Mouse (Mus musculus): ENCODE data around the gene Sars. TPM values are rescaled to one million over a fixed set of nuclear protein-coding genes. Genes with fewer than 3 reads are reported as not detected.
A peak's percentile ranks its signal among the peaks of the same experiment; 100 is the strongest.

Gene Sars
- polyA plus RNA-seq, 1 experiment from 2014 or later = 99.5 TPM

DNA sequence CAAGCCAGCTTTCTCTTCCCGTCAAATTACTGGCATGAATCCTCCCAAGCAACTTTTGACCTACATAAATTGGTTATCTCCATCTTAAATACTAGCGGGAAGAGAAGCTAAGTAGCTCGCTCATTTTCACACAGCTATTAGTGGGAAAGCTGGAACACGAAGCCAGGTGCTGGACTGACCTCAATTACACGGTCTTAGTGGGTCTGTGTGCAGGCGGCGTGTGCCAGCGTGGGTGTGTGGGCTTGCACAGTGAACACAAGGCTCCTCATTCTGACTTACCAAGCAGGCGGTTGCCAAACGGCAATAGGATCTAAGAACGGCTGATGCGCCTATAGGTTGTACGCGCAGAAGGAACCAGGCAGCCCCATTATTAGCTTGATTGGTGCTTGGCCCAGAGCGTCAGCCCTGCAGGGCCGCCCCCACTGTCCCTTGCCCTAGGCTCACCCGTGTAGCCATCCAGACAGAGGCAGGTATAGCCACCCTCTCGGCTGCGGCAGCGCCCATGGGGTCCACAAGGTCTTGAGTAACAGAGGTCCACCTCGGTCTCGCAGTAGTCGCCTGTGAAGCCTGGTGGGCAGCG lies 38.6 kb downstream of the Sars start:
- Histone ChIP-seq H3K4me1 (replicated peaks; ENCODE audit: control insufficient read depth, insufficient read depth) (no peaks in the 10 kb centered on the region; the same call in 1 of the 2 replicates), H3K36me3 (ENCODE audit: control insufficient read depth, insufficient read depth, low read length) (no peaks in the 10 kb centered on the region; the same call in 1 of the 2 replicates), H3K27me3 (ENCODE audit: control insufficient read depth, insufficient read depth, low read length) (no peaks in the 10 kb centered on the region), H3K9ac (ENCODE audit: low read length) (no peak overlapping the region), H3K4me3 (ENCODE audit: low read depth, low read length) (no peak overlapping the region), H3K27ac (replicated peaks) (no peak overlapping the region), H3K4me2 (replicated peaks; ENCODE audit: low read depth) (no peak overlapping the region), H3K9me3 (ENCODE audit: control insufficient read depth, low read length) (no peaks in the 10 kb centered on the region)
- ATAC-seq (ENCODE audit: low FRiP score, low TSS enrichment) (no peak), DNase-seq (ENCODE audit: low spot score) (no peak)
- 88% methylated on average over 24 of the region's 24 CpGs for WGBS
- TF ChIP-seq CTCF (IDR thresholded peaks at IDR 0.05; ENCODE audit: low read depth) (no peak), EP300 (optimal IDR thresholded peaks at IDR 0.05) (no peak)

DNA sequence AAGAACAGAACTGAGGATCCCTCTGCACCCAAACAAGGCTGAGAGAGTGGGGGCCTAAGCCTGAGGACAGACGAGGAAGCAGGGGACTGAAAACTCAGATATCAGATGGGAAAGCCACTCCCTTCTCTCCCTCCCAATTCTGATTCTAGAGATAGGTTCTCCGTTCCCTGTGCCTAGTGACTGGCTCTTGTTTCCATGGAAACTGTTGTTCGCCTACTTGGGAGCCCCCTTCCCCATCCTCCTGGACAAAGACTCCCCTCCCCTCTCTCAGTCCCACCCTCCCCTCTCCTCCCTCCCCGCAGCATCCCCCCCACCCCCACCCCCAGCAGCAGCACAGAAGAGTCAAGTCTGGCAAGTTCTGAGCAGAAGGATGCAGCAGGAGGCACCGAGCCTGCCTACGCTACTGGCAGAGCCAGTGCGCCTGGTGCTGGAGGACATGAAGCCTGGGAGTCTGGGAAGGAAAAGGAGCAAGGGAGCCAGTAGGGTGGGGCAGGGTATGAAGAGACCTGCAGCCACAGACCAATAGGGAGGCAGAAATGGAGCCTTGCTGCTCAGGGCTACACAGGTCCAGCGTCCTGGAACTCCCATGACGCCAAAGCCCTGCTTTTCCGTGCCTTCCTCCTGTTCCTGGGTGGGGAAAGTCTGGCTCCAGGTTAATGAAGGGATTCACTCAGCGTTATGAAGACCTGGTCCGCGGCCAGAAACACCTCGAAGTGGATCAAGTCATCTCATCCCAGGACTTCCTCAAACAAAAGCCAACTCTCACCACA lies 39.3 kb downstream of the Sars start:
- H3K4me3 ChIP-seq (ENCODE audit: low read depth, low read length) = no peak overlapping the region
- H3K27ac ChIP-seq (replicated peaks) = no peak overlapping the region
- no peak for DNase-seq (ENCODE audit: low spot score)
- H3K9me3 ChIP-seq (ENCODE audit: control insufficient read depth, low read length) = no peaks in the 10 kb centered on the region
- H3K4me1 ChIP-seq (replicated peaks; ENCODE audit: control insufficient read depth, insufficient read depth) = no peaks in the 10 kb centered on the region; the same call in 1 of the 2 replicates
- WGBS = 55% methylated on average over 14 of the region's 14 CpGs
- no peak overlapping the region for H3K9ac ChIP-seq (ENCODE audit: low read length)
- ATAC-seq (ENCODE audit: low FRiP score, low TSS enrichment) = no peak
- no peaks in the 10 kb centered on the region; the same call in 1 of the 2 replicates for H3K36me3 ChIP-seq (ENCODE audit: control insufficient read depth, insufficient read depth, low read length)
- TF ChIP-seq CTCF (IDR thresholded peaks at IDR 0.05; ENCODE audit: low read depth) = no peak
- no peak for TF ChIP-seq EP300 (optimal IDR thresholded peaks at IDR 0.05)
- H3K4me2 ChIP-seq (replicated peaks; ENCODE audit: low read depth) = no peak overlapping the region
- H3K27me3 ChIP-seq (ENCODE audit: control insufficient read depth, insufficient read depth, low read length) = no peaks in the 10 kb centered on the region

DNA sequence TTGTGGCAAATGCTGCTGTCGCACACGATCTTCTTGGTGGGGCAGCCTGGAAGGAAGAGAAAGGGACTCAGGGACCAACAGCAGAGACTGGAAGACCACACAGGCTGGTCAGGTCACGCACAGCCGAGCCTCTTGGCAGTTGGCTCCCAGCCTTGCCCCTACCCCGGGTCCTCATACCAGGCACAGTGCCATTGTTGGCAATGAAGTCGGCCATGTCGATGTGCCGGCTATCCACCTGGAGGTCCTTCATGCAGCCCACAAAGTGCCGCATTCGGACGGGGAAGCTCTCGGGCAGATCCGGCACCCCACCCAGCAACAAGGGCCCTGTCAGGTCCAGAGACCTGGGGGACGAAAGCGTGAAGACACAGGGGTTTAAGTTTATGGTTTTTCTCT lies 42.5 kb downstream of the Sars start:
- no peak for ATAC-seq (ENCODE audit: low FRiP score, low TSS enrichment)
- peak overlapping the region; percentile 56 for H3K27ac ChIP-seq (replicated peaks)

DNA sequence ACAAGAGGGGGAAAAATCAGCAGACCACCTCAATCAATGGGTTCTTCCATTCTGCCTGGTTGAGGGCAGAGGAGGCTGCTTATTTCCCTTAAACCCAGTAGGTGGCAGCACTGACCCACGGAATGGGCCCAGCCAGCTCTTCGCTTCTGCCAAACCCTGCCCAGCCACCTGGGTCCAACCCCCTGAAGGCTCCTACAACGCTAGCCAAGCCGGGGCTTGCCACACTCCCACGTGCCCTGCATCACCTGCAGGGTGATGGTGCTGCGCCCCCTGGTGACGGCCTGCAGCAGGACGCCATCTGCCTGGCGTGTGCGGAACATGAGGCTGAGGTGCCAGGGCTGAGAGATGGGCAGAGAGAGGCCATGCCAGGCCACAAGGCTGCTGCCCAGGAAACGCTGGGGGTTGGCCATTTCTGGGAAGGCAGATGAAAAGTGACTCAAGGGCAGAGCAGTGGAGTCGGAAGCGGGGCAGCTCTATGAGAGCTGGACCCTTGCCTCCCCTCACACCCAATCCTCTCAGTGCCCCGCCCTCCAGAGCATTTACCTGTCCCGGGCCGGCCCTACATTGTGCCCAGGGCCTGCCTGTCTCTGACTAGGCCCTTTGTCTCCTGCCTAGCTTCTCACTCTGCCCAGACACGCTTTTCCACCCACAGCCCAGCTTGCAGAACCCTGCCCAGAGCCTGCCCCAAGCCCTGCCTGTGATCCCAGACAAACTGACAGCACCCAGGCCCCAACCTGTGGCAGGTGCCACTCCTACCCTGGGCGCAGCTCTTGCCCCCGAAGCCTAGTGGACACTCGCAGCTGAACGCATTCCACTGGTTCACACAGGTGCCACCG lies 43.1 kb downstream of the Sars start:
- no peaks in the 10 kb centered on the region; the same call in 1 of the 2 replicates for H3K36me3 ChIP-seq (ENCODE audit: control insufficient read depth, insufficient read depth, low read length)
- peak overlapping the region; percentile 36 for H3K4me2 ChIP-seq (replicated peaks; ENCODE audit: low read depth)
- ATAC-seq (ENCODE audit: low FRiP score, low TSS enrichment) = peak; percentile 94
- TF ChIP-seq EP300 (optimal IDR thresholded peaks at IDR 0.05) (no peak), CTCF (IDR thresholded peaks at IDR 0.05; ENCODE audit: low read depth) (peak; percentile 98)
- peak; percentile 96 for DNase-seq (ENCODE audit: low spot score)
- H3K4me1 ChIP-seq (replicated peaks; ENCODE audit: control insufficient read depth, insufficient read depth) = no peaks in the 10 kb centered on the region
- no peak overlapping the region for H3K9ac ChIP-seq (ENCODE audit: low read length)
- H3K4me3 ChIP-seq (ENCODE audit: low read depth, low read length) = no peak overlapping the region
- H3K9me3 ChIP-seq (ENCODE audit: control insufficient read depth, low read length) = no peaks in the 10 kb centered on the region
- 24% methylated on average over 22 of the region's 22 CpGs for whole genome bisulfite sequencing
- H3K27ac ChIP-seq (replicated peaks) = peak overlapping the region; percentile 56
- H3K27me3 ChIP-seq (ENCODE audit: control insufficient read depth, insufficient read depth, low read length) = no peaks in the 10 kb centered on the region

More for the DNA sequence above, 42.5 kb downstream of the Sars start:
- Histone ChIP-seq H3K9ac (ENCODE audit: low read length) (no peak overlapping the region), H3K9me3 (ENCODE audit: control insufficient read depth, low read length) (no peaks in the 10 kb centered on the region), H3K4me2 (replicated peaks; ENCODE audit: low read depth) (no peak overlapping the region), H3K27me3 (ENCODE audit: control insufficient read depth, insufficient read depth, low read length) (no peaks in the 10 kb centered on the region), H3K4me1 (replicated peaks; ENCODE audit: control insufficient read depth, insufficient read depth) (no peaks in the 10 kb centered on the region), H3K36me3 (ENCODE audit: control insufficient read depth, insufficient read depth, low read length) (no peaks in the 10 kb centered on the region; the same call in 1 of the 2 replicates), H3K4me3 (ENCODE audit: low read depth, low read length) (no peak overlapping the region)
- DNase-seq (ENCODE audit: low spot score) = no peak
- no peak for TF ChIP-seq CTCF (IDR thresholded peaks at IDR 0.05; ENCODE audit: low read depth)
- no peak for TF ChIP-seq EP300 (optimal IDR thresholded peaks at IDR 0.05)
- WGBS = 64% methylated on average over 15 of the region's 15 CpGs

DNA sequence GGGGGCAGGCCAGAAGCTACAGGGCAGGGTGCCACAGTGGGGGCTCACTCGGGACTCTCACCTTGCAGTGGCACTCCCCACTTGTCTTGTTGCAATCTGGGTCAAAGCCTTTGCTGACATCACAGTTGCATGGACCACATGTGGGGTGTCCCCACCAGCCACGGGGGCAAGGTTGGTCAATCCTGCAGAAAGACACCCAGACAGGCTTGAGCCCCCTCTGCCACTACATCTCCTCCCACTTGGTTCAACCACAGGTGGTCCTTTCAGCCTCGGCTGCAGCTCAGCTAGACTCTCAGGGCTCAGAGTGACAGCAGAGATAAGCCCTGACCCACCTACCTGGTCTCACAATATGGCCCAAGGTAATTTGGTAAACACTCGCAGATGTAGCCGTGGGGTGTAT lies 44.6 kb downstream of the Sars start:
- H3K9me3 ChIP-seq (ENCODE audit: control insufficient read depth, low read length) = no peaks in the 10 kb centered on the region
- DNase-seq (ENCODE audit: low spot score) (no peak), ATAC-seq (ENCODE audit: low FRiP score, low TSS enrichment) (no peak)
- H3K4me1 ChIP-seq (replicated peaks; ENCODE audit: control insufficient read depth, insufficient read depth) = no peaks in the 10 kb centered on the region
- no peak for TF ChIP-seq EP300 (optimal IDR thresholded peaks at IDR 0.05)
- TF ChIP-seq CTCF (IDR thresholded peaks at IDR 0.05; ENCODE audit: low read depth) = no peak
- H3K27me3 ChIP-seq (ENCODE audit: control insufficient read depth, insufficient read depth, low read length) = no peaks in the 10 kb centered on the region
- no peak overlapping the region for H3K27ac ChIP-seq (replicated peaks)
- 75% methylated on average over 5 of the region's 5 CpGs for WGBS
- no peak overlapping the region for H3K9ac ChIP-seq (ENCODE audit: low read length)
- no peaks in the 10 kb centered on the region; the same call in 1 of the 2 replicates for H3K36me3 ChIP-seq (ENCODE audit: control insufficient read depth, insufficient read depth, low read length)
- no peak overlapping the region for H3K4me3 ChIP-seq (ENCODE audit: low read depth, low read length)
- no peak overlapping the region for H3K4me2 ChIP-seq (replicated peaks; ENCODE audit: low read depth)

All from stomach, postnatal 0 days (tissue).